Mouse (Mus musculus): Measurements from ENCODE around the gene Nop16.
"Not testable (repeated sequence)": the region's sequence is repeated elsewhere in the genome, so short reads cannot be mapped to it uniquely, and the experiment has no call there.

Nop16 gene

GRCm38 (mm10) chr13:54589996-54590951 lies at the start of gene Nop16, which contains the start of gene Higd2a:
Gene Nop16 (minus strand): TSS chr13:54590090.
Gene Higd2a (plus strand): TSS chr13:54590207.
- peak; percentile 75 for DNase-seq (ENCODE audit: low spot score)

- DNase-seq (ENCODE audit: low spot score) = no peak
Measured at GRCm38 (mm10) chr13:54635011-54635410, 45.1 kb upstream of the Nop16 start.

DNA sequence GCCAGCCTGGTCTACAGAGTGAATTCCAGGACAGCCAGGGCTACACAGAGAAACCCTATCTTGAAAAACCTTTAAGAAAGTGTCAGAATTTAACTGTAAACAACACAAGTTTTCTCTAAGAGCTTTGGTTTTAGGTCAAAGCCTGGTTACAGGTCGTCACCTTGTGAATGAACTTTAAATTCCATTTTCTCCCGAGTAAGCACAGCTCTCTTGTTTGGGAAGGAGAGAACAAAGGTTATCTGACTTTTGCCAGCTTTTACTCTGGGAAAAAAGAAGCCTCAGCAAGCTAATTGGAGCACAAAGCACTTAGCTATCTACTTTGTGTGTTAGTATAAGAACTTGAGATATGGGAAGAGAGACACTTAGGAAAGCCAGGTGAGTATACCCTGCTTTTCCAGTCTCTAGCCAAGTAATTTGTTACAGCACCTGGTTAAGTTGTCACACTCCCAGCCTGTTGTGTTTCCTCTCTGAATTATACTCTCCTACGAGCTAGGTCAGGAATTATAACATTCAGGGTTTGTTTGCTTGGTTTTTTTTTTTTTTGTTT lies 42.9 kb upstream of the Nop16 start:
- no peak for DNase-seq (ENCODE audit: low spot score)

DNA sequence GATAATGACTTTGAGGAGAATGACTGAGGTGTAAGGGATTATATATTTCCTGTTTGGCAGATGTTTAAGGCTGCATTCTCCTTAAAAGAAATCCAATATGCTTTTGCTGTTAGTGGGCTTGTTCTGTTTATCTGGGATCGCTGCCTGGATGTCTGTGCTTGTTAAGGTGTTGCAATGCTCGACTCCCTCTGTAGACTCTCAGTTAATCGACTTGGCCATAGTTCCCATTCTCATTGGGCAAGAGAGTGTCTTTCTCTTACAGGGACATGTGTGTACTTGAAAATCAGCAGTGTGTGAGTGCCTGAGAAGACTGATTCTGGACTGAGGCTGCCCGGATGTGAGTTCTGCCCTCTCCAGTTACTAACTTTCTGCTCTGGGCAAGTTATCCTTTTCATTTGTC lies 39.2 kb upstream of the Nop16 start:
- no peak for DNase-seq (ENCODE audit: low spot score)

DNA sequence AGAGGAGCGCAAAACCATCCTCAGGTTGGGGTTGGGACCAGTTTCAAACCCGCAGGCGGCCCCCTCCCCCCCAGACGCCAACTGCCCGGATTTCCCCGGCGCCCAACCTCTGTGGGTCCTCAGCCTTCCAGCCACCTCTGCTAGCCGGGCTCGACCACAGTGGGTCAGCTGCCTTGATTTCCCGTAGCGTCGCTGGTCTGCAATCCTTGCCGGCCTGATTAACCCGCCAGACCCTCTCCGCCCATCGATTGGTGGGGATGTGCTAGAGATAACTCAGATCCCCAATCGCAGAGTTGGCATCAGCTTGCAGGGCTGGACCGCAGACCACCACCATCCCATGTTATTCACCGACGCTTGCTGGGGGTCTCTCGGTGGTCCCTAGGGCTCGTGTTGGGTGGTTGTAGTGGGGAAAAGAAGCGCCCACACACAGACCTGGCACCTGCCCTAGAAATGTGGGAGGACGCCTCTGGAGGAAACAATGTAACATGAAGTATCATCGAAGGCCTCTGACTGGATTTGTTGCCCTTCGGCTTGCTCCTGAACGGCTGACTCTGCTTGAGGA lies 32.2 kb upstream of the Nop16 start:
- no peak for DNase-seq (ENCODE audit: low spot score)

GRCm38 (mm10) chr13:54621155-54621932 lies 31.5 kb upstream of the Nop16 start, which contains the start of gene Faf2:
Gene Faf2 (plus strand): TSS chr13:54621784.
- peak; percentile 96 for DNase-seq (ENCODE audit: low spot score)

DNA sequence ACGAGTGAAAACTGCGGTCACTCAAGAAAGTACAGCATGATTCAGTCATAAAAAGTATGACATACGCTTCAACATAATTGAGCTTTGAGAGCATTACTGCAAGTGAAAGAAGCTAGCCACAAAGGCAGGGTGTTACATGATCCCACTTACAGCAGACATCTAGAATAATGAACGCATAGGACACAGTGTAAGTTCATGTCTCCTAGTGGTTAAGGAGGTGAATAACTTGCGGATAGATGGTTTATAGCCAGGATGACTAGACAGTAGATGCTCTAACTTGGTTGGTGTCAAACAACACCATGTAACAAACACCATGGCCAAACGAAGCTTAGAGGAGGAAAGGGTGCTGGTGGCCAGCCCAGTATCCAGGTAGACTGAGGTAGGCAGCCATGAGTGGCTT lies 27.1 kb upstream of the Nop16 start:
- DNase-seq (ENCODE audit: low spot score) = no peak

- DNase-seq (ENCODE audit: low spot score) = no peak
Measured at GRCm38 (mm10) chr13:54616307-54616706, 26.4 kb upstream of the Nop16 start.

DNA sequence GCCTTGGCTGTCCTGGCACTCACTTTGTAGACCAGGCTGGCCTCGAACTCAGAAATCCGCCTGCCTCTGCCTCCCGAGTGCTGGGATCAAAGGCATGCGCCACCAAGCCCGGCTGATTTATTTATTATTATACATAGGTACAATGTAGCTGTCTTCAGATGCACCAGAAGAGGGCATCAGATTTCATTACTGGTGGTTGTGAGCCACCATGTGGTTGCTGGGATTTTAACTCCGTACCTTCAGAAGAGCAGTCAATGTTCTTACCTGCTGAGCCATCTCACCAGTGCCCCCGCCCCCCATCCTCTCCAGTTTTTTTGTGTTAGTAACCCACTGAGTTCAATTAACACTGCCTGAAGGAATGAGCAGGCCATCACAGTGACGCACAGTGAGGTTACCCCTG lies 23.3 kb upstream of the Nop16 start:
- DNase-seq (ENCODE audit: low spot score) = not testable (repeated sequence)

DNA sequence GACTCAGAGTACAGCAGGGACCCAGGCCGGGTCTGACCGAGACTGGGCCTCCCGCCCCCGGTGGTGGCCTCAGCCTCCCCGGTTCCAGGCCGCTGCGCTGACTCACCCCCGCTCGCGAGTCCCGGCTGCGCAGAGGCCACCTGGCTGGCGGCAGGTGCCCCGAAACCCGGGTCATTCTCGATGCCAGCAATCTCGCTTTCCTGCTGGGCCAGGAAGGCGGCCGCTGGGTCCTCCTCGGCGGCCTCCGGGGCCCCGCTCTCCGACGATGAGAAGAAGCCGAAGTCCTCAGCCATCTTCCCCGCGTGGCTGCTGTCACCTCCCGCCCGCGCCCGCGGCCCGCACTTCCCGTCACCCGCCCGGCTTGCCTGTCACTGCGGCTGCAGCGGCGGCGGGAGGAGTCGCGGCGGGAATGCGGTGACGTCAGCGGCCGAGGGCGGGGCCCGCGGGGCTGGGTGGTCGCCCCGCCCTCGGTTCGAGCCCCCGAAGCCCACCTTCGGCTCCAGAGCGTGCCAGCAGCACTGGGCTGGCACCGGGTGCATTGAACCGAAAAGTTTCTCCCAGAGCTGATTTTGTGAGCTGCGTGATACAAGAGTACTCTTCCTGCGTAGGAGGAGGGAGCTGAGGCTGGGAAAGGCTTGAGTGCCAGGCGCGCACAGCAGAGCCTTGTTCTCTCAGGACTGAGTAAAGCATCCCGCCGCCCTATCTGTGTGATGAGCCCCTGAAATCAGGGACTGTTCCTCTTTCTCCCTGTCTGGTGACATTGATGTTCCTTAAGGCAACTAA lies 21.3 kb upstream of the Nop16 start, which contains the start of gene Cltb:
TSS of gene Cltb (minus strand) at position 373 of the 783 bp plus-strand sequence.
- peak; percentile 79 for DNase-seq (ENCODE audit: low spot score)

DNA sequence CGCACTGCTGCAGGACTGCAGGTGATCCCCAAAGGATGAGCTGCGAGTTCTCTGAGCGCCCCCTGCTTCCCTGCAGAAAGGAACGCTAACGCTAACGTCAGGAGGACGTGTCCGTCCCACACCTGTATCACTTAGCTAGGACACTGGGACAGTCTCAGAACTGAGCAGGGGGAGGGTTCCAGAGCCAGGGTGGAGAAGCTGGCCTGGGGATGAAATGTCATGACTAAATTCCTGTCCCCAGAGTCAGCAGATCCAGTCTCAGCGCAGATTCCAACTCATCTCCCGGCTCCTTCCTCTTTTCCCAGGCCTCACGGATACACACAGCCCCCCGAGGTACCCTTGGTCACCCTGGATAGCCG lies 20.7 kb upstream of the Nop16 start:
- no peak for DNase-seq (ENCODE audit: low spot score)

DNA sequence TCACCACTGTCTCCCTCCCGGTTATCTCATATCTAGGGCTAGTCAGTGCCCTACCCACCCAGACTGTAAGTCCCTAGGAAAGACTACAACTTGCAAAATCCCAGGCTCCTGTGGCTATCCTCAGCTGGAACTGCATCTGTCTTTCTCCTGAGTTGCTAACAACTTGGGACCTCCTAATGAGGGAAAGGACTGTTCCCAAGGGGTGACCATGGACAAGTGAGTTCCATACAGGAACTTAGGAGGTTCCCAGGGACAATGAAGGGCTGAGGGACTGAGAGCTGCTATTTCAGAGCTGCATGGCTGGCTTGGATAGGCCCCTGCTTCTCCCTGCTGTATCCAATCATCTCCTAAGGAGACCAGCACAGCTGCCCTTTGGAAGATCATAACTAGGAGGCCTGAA lies 19.4 kb upstream of the Nop16 start:
- no peak for DNase-seq (ENCODE audit: low spot score)

GRCm38 (mm10) chr13:54608666-54609065 lies 18.8 kb upstream of the Nop16 start:
- DNase-seq (ENCODE audit: low spot score) = no peak

- no peak for DNase-seq (ENCODE audit: low spot score)
Measured at GRCm38 (mm10) chr13:54608002-54608401, 18.1 kb upstream of the Nop16 start.

- no peak for DNase-seq (ENCODE audit: low spot score)
Measured at GRCm38 (mm10) chr13:54607204-54607603, 17.3 kb upstream of the Nop16 start.

GRCm38 (mm10) chr13:54605426-54605825 lies 15.5 kb upstream of the Nop16 start:
- DNase-seq (ENCODE audit: low spot score) = no peak

DNA sequence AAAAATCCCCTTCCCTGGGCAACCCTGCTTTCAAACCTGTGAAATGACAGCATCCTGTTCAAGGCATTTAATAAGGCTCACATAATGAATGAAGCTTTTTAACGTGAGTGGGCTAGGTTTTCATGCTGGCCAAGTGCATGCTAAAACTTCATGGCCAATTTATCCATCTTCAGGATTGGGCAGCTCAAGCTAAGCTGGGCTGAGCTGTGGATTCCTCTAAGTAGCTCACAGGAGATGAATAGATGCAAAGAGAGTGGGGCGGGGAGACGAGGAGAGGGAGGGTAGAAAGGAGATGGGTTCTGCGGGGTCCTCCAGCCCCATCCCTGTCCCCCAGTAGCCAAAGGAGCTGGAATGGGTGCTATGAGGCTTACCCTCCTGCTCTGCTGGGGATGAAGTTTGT lies 14.3 kb upstream of the Nop16 start:
- DNase-seq (ENCODE audit: low spot score) = no peak

DNA sequence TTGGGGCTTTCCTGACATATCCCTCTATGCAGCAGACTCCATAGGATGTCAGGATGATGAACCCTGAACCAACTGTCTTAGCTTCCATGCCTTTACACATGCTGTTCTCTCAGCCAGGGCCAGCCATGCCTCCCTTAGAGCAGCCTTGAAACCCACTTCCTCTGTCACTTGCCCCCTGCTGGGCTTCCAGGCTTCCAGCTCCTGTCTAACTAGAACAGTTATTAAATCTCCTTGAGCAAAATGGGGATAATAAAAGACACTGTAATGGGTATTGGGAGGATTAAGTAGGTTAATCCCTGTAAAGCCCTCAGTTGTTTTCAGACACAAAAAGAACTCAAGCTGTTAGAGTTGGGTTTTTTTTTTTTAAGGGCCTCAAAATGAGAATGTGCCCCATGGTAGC lies 13.6 kb upstream of the Nop16 start:
- no peak for DNase-seq (ENCODE audit: low spot score)

- no peak for DNase-seq (ENCODE audit: low spot score)
Measured at GRCm38 (mm10) chr13:54602639-54603111, 12.8 kb upstream of the Nop16 start.

DNA sequence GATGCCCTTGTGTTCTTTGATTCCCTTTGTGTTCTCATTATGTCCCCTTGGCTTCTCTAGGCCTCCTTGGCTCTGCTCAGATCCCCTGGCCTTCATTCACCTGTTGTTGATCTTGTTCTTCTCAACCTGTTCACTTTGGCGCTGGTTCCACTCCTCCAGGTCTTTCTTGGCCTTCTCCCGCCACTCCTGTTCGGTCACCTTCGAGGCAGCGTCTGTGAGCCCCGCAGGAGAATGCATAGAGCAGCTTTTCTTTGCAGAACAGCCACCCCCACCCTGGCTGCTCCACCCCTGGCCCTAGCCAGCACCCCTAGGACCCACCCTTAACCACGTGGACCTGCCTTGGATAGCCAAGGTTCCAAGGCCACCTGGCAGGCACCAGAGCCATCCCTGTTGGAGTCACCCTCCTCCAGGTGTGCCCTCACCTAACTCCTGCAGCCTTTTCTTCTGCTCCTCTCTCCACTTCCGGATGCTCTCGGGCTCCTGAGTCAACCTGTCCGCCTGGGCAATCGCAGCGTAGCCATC lies 8.8 kb upstream of the Nop16 start:
- no peak for DNase-seq (ENCODE audit: low spot score)

DNA sequence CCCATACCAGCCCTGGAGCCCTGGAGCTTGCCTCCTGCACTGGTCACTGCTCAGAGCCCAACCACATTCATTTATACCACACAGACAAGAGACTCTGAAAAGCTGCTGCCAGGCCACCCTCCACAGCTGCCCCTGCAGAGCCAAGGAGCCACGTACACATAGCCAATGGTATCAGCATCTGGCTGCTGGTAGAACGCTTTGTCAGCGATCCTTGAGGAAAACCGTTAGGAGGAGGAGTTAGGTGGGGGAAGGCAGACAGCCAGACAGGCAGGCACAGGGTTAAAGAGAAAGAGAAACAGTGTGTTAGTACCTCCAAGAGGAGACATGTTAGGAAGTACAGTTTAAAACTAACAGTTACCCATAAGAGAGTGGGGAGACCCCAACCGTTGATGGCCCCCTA lies 7.0 kb upstream of the Nop16 start:
- no peak for DNase-seq (ENCODE audit: low spot score)
